In the genomic region with DNA sequence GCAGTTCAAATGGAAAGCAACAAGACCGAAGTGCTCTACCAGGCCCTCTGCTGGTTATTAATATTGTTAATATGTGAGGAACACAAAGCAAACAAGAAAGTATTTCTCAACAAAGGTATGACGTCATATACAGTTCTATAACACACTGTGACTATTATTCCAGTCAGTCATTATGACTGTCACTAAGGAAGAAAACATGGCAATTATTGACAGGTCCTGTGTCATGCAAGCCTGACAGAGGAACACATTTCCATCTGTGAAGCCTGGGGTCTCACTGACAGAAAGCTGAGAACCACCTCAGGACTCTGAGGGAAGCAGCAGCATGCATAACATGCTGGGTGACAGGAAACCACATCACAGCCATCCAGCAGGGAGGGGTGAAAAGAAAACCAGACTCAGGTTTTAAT, we compare ENCODE assay signal across 12 mouse cellular contexts. TPM values are rescaled to one million over a fixed set of nuclear protein-coding genes. Genes with fewer than 3 reads are reported as not detected.
DNase-seq lines count a peak whose midpoint lies in the region; ATAC-seq and TF ChIP-seq lines count a peak whose summit lies in the region.
"Had no signal": no experiment of that assay in that cellular context is flagged by ENCODE, and none has a peak within 500 bp of the region (broad histone marks: within the 10 kb centered on the region; RNA-seq: fewer than 3 reads in every experiment).

No protein-coding gene starts in this region.

- in situ Hi-C loops in Patski (cut with MboI; ENCODE audit: low pct_unique_long_range_greater_than_20kb): no loop called here

- POLR2A ChIA-PET in Patski (lab: Charles Lee): no interaction called here

- ATAC-seq in hindbrain, postnatal 0 days: peak; percentile 67; the same call in 1 of the 2 replicates
- ATAC-seq in hindbrain, embryonic 12.5 days (ENCODE audit: low FRiP score): no peak
- ATAC-seq in Patski: no peak
- no peak for ATAC-seq in monocyte, adult 5-6 weeks (replicated peaks; ENCODE audit: insufficient number of reproducible peaks, low FRiP score, low TSS enrichment, poor library complexity, severe bottlenecking)

- peak; percentile 46 for DNase-seq in hindbrain, postnatal 0 days (ENCODE audit: low spot score)
- DNase-seq in 3T3-L1 (ENCODE audit: low read depth, low spot score) (peak; percentile 10), Patski (ENCODE audit: low read depth, low spot score) (no peak)
- peak; percentile 91 for DNase-seq in naive thymus-derived CD4-positive, alpha-beta T cell, adult 2 months (ENCODE audit: low read depth)
- DNase-seq in cerebellum, adult 8-10 months: no peak
- no peak for DNase-seq in urinary bladder, adult 18-20 months (ENCODE audit: low spot score in 2 of 2)
- DNase-seq: adrenal gland, postnatal 10 days; cerebellum, adult 2 months had no signal

- peak; percentile 47 for TF ChIP-seq CTCF in hindbrain, postnatal 0 days (IDR thresholded peaks at IDR 0.05; ENCODE audit: low read depth)
- peak; percentile 40 for TF ChIP-seq CTCF in Patski (IDR thresholded peaks at IDR 0.05)

- H3K27ac ChIP-seq in hindbrain, postnatal 0 days: no peak overlapping the region
- no peak overlapping the region for H3K27ac ChIP-seq in hindbrain, embryonic 12.5 days
- H3K27ac ChIP-seq: embryonic facial prominence, embryonic 15.5 days; limb, embryonic 12.5 days had no signal

- no peaks in the 10 kb centered on the region for H3K4me1 ChIP-seq in hindbrain, postnatal 0 days (ENCODE audit: insufficient read depth, low read length)
- H3K4me1 ChIP-seq in hindbrain, embryonic 12.5 days: no peaks in the 10 kb centered on the region
- H3K4me1 ChIP-seq: embryonic facial prominence, embryonic 15.5 days; limb, embryonic 12.5 days had no signal

- peaks cover 18% of the 10 kb centered on the region for H3K36me3 ChIP-seq in hindbrain, postnatal 0 days (ENCODE audit: insufficient read depth, low read length)
- peaks cover 32% of the 10 kb centered on the region for H3K36me3 ChIP-seq in hindbrain, embryonic 12.5 days

- H3K9me3 ChIP-seq in hindbrain, postnatal 0 days (ENCODE audit: low read length): no peaks in the 10 kb centered on the region
- no peaks in the 10 kb centered on the region for H3K9me3 ChIP-seq in hindbrain, embryonic 12.5 days (replicated peaks)
- H3K9me3 ChIP-seq: embryonic facial prominence, embryonic 15.5 days; limb, embryonic 12.5 days had no signal

- CTCF ChIA-PET in Patski (lab: Charles Lee): no interaction called here

- 70% methylated on average over 2 of the region's 2 CpGs for WGBS in hindbrain, postnatal 0 days
- 77% methylated on average over 2 of the region's 2 CpGs for WGBS in hindbrain, embryonic 12.5 days

- no peak overlapping the region for H3K9ac ChIP-seq in hindbrain, postnatal 0 days (replicated peaks; ENCODE audit: low read length)
- H3K9ac ChIP-seq in hindbrain, embryonic 12.5 days: no peak overlapping the region
- H3K9ac ChIP-seq: embryonic facial prominence, embryonic 15.5 days; limb, embryonic 12.5 days had no signal

- no peak overlapping the region for H3K4me2 ChIP-seq in hindbrain, postnatal 0 days (ENCODE audit: low read depth, low read length)
- H3K4me2 ChIP-seq in hindbrain, embryonic 12.5 days (replicated peaks): no peak overlapping the region
- H3K4me2 ChIP-seq: embryonic facial prominence, embryonic 15.5 days; limb, embryonic 12.5 days had no signal

- no peaks in the 10 kb centered on the region for H3K27me3 ChIP-seq in hindbrain, postnatal 0 days (ENCODE audit: insufficient read depth, low read length)
- H3K27me3 ChIP-seq in hindbrain, embryonic 12.5 days: no peaks in the 10 kb centered on the region
- H3K27me3 ChIP-seq in Patski: no peaks in the 10 kb centered on the region
- H3K27me3 ChIP-seq: embryonic facial prominence, embryonic 15.5 days; limb, embryonic 12.5 days had no signal

- no peak overlapping the region for H3K4me3 ChIP-seq in hindbrain, postnatal 0 days (ENCODE audit: low read length)
- H3K4me3 ChIP-seq in hindbrain, embryonic 12.5 days: no peak overlapping the region
- H3K4me3 ChIP-seq: embryonic facial prominence, embryonic 15.5 days; limb, embryonic 12.5 days had no signal

RNA-seq across cellular contexts. Expression of a gene that starts 53.7 kb away (rescaled TPM):
- total RNA-seq in hindbrain, postnatal 0 days (2014; rRNA removed): 19.1 and 21.5 TPM in 2 replicates
- 16.7 and 19.2 TPM in 2 replicates for polyA plus RNA-seq in hindbrain, postnatal 0 days (2015; fragmentation: Nextera tagmentation; extraction: Ambion mirVana)
- polyA plus RNA-seq in hindbrain, embryonic 12.5 days (2016; fragmentation: Nextera tagmentation; extraction: Ambion mirVana): 28.7 and 30.2 TPM in 2 replicates
- polyA plus RNA-seq in Patski (2021): 23.7 TPM
- 24.5 to 50.8 TPM (median 33.2 TPM) in 3 replicates for total RNA-seq in monocyte, adult 5-6 weeks (2017)

Comparison
In these comparisons a context has a peak if more than half of its experiments do, and no peak if none do; other contexts are left out.
1. DNase-seq: peak in hindbrain, postnatal 0 days (single experiment), 3T3-L1 (single experiment) and naive thymus-derived CD4-positive, alpha-beta T cell, adult 2 months (single experiment); none in Patski (single experiment), cerebellum, adult 8-10 months (single experiment) and urinary bladder, adult 18-20 months (0 of 2).